Mouse (Mus musculus) frontal cortex, postnatal 36 days (tissue): ENCODE results near the gene Mast3.

Experiments
- DNase-seq, 2 experiments: peaks; one replicate each; pipeline ENCODE4 v3.0.0; 2022; ENCODE audit warnings: low spot score in 2 of 2

Gene Mast3

DNA sequence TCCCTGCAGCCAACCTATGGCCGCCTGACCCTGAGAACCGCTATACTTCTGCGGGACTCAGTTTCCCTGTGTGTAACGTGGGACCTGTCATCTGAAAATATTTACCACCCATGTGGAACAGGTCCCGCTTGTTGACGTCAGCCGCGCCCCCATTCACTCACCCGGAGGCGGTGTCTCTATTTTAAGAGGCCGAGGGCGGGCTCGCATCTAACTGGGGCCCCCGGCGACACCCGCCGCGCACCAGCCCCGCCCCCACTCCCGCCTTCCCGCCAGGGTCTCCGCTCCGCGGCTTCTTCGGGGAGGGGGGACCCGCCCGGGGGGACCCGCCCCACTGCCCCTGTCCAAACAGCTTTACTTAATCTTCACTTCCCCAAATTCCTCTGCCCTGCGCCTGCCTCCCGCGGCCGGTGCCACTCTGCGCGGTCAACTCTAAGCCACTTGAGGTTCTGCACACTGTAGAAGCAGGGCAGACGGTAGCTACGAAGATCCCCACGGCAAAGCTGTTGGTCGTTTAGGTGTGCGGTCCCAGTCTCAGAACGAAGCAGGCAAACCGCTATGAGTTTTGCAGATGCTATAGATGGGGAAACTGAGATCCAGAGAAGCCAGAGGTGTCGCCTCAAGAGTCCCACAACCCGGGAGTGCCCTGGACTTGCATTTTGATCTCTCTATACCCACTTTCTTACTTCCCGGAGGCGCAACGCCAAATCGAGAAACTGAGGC lies 933 bp downstream of the Mast3 start:
- peak; percentile 77 to 81 for DNase-seq

GRCm38 (mm10) chr8:70802786-70803510 lies 1.9 kb downstream of the Mast3 start:
- DNase-seq, result no peak

DNA sequence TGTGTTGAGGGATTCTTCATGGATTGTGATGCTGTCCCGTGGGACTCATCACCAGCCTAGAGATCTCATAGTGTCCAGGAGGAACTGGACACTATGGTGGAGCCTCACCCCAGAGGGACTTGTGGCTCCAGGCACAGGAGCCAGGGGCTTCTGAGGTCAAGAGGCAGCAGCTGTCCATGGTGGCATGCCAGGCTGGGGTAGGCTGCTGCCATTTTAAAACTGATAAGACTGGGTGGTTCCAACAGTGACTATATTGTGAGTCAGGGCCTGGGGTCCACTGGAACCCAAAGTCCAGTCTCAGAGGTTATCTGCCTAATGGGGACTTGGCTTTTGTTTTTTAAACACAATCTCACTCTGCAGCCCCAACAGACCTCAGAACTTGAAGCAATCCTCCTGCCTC lies 3.0 kb downstream of the Mast3 start:
- no peak for DNase-seq

DNA sequence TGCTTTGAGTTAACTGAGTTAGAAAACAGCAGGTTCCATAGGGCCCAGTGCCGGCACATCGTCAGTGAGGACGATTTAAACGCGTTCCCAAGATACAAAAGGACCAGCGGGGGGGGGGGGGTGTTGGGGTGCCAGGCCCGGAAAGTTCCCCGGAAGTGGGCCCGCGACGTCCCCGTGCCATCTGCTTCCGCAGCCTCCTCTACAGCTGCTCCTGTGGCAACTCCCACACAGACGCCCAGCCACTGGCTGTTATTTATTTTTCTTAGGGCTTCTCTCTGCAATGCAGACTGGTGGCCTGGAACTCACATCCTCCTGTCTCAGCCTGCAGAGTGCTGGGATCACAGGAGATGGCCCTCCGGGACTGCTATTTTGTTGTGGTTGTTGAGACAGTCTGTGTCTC lies 3.7 kb downstream of the Mast3 start:
- peak; percentile 81 to 82 for DNase-seq

DNA sequence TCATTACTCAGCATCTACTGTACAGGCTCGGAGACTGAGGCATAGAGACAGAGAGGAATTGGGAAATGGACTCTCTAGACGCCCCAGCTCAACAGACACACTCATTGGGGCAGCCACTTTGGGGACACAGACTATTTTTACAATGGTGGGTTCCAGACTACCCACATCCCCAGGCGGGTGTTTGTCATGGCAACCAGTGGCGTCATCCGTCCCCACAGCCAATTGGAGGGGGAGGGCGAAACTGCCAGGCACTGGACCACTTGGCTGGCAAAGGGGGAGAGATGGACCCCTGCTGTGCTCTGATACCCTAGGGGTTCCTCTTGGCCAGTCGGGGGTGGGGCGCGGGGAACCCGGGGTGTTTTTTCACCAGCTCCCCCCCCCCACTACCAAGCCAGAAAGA lies 4.2 kb downstream of the Mast3 start:
- peak; percentile 72 to 75 for DNase-seq

GRCm38 (mm10) chr8:70798281-70798680 lies 6.6 kb downstream of the Mast3 start:
- DNase-seq, result peak in 1 of 2 experiments; percentile 53

DNA sequence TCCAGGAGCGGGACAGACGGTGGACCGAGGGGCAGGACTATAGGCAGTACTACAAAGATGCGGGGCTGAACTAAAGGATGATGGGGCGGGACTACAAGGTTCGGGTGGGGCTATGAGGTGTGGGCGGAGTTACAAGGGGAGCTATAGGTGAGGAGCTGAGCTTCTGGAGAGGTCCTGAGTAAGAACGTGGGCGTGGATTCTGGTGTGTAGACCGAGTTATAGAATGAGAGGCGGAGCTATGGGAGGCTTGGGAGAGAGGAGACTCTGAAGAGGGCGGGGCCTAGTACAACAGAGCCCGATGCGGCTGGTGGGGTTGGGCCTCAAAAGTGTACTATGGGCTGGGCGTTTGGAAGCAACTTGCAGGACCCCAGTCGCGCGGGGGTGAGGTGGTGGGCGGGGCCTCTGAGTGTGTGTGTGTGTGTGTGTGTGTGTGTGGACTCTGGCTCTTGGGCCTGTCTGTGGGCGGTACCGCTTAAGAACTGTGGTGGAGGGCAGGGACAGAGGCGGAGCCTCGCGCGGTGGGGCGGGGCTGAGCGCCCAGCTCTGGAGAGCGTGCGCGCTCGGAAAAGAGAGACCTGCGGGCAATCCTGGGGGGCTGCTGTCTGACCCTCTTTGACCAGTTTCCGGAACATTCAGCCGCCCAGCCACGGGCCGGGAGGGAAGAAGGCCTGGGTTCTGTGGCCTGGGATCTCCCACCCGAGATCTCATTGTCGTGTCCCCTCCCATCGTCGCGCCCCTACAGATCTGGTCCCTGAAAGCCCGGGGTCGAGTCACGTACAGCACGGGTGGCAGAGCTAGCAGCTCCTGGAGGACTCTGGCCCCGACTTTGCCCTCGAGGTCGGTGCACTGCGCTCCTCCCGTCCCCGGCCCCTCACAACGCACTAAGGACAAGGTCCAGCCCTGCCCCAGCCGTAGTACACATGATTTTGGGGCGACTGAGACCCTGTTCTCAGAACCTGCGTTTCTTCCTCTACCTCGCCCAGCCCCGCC lies 7.5 kb downstream of the Mast3 start:
- DNase-seq, result peak; percentile 88

DNA sequence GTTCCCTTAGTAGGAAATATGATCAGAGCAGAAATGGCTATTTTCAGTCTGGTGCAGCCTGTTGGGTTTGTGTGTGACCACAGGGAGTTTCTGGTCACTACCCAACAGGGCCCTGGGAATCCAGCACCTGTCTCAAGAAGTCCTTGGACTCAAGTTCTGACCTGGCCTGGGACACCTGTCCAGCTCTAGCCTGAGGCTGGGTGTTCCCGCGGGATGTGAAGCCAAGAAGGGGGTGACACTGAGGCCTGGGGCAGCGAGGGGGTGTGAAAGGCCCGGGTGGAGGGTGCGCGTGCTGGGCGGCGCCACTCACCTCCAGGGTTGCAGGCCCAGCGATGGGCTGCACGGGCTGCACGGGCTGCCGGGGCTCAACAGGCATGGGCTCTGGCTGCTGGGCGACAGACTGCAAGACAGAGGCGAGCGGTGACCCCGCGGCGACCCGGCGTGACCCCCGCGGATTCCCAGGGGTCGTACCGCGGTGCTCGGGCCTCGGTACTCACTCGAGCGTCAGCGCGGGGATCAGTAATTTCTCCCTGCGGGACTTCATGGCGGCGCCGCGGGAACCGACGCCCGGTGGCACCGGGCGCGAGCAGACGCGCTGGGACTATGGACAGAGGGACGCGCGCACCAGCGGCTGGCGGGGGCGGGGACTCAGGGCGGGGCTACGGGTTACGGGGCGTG lies 8.3 kb downstream of the Mast3 start:
- no peak for DNase-seq

GRCm38 (mm10) chr8:70795370-70795769 lies 9.5 kb downstream of the Mast3 start:
- no peak for DNase-seq

DNA sequence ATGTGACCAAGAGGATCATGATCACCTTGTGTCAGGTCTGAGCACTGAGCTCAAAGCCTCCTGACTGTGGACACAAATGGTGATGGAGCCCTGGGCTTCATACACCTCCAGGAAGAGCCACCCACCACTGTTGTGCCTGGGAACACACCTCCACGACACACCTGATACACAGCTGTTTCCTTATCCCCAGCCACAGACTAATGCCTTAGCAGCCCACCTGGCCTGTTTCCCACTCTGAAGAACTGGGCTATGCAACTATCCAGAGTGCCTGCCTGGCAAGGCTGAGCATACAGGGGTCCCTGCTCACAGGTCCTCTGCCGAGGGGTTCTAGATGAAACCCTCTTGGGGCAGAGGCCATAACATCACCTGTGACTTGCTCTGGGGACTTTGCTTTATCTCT lies 10.6 kb downstream of the Mast3 start:
- DNase-seq, result no peak

GRCm38 (mm10) chr8:70792700-70793099 lies 12.2 kb downstream of the Mast3 start:
- no peak for DNase-seq

GRCm38 (mm10) chr8:70791975-70792691 lies 12.7 kb downstream of the Mast3 start:
- peak; percentile 95 to 96 for DNase-seq

GRCm38 (mm10) chr8:70791294-70791701 lies 13.6 kb downstream of the Mast3 start:
- peak in 1 of 2 experiments; percentile 54 for DNase-seq

GRCm38 (mm10) chr8:70790846-70791245 lies 14.0 kb downstream of the Mast3 start:
- no peak for DNase-seq

GRCm38 (mm10) chr8:70789046-70789445 lies 15.8 kb downstream of the Mast3 start:
- DNase-seq, result no peak

DNA sequence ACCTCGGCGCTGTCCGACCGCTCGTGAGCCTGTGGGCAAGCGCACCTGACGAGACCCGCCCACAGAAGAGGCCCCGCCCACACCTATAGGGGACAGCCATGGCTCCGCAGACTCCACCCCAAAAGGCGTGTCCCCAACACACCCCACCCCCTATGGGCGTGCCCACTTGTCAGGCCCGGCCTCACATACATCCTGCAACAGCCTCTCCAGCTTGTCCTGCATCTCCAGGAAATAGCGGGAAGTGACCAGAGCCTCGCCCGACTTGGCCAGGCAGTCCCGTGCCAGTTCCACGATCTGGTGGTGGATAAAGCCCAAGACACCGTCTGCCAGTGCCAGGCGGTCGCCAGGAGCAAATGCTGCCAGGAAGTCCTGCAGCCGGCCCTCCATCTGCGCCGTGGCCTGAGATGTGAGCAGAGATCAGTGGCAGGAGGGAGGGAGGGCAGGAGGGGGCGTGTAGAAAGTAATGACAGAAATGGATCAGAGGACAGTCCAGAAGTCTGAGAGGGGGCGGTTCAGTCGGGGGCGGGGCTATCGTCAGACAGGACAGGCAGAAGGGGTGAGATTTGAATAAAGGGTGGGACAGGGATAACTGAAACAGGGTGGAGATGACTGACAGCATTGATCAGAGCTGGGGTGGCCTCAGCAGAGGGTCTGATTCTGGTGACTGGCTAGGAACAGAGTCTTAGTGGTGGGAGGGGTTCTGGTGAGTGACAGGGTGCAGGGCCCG lies 16.8 kb downstream of the Mast3 start:
- DNase-seq, result no peak

DNA sequence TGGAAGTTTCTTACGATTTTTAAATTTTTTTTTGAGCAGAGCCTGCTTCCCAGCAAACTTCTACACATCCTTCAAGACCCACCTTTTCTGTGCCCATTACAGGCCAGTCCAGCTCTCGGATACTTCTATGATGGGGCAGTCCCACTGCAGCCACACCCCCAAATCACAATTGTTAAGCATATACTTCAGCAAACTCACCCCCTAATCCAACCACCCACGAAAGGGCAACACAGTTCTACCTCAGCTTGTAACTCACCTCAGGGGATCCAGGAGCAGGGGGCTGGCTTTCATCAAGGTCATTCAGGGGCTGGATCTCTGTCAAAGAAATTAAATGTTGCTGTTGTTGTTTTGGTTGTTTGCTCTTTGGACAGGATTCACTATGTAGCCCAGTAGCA lies 17.8 kb downstream of the Mast3 start:
- no peak for DNase-seq

DNA sequence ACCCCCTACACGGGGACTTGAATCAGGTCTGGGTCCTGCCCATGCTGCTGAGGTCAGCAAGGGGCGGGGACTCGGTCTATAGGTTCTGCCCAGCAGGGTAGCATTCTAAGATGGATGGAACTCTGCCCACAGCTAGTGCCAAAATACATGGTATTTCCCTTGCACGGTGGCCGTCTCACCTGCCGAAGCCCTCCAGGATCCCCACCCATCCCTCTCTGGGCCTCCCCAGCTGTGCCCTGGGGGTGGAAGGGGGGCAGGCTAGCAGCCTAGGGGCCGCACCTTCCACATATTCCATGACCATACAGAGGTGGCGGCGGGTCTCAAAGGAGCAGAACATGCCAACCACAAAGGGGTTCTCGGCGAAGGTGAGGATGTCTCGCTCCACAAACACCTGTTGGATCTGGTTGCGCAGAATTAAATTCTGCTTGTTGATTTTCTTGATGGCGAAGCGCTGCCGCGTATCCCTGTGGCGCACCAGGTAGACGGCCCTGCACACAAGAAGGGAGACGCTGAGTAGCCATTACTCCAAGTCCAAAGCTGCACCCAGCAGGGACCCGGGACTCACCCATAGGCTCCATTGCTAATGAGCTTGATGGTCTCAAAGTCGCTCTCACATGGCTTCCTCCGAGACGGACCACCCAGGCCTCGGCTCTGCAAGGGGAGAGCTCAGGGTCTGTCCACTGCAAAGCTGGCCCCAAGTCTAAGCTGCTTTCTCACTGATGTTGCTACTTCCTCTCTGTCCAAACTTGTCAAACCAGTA lies 18.4 kb downstream of the Mast3 start:
- DNase-seq, result no peak

DNA sequence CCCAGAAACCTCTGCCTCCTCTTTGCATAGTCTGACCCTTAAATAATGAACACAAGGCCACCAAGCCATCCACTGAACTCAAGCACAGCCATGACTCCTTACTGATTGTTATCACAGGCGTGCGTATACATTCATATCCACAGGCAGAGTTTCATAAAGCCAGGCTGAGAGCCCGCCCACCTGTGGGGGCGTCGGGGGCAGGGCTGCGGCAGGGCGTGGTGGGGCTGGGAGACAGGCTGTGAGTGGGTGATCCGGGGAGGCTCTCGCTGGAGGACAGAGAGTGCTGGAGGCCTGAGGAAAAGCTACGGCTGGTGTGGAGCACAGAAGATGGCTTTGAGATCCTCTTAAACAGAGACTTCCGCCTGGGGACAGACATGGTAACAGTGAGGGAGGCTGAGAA lies 24.8 kb downstream of the Mast3 start:
- no peak for DNase-seq
